Mouse (Mus musculus) intestine, embryonic 14.5 days (tissue): ENCODE results near the gene Kcng1. TPM values are rescaled to one million over a fixed set of nuclear protein-coding genes. Genes with fewer than 3 reads are reported as not detected.

ENCODE experiments used
- ATAC-seq: fragments of 200-750 bp; cut with Nextera tagmentation; replicated peaks from 2 replicates; pipeline ENCODE4 v1.8.0; 2017; ENCODE audit warnings: low read depth, moderate number of reproducible peaks, moderate TSS enrichment, moderate library complexity; ENCODE audit not compliant: low FRiP score, low TSS enrichment
- DNase-seq: peaks from one replicate; pipeline ENCODE4 v3.0.0-alpha.2; 2018; ENCODE audit warnings: low spot score
- H3K27ac ChIP-seq: fragments of 300-500 bp; sonication (generic); 2 replicates; pipeline ENCODE4 v1.5.1; 2014; ENCODE audit warnings: low read depth, mild to moderate bottlenecking, control low read depth
- H3K27me3 ChIP-seq: fragments of 300-500 bp; sonication (generic); replicated peaks from 2 replicates; pipeline ENCODE4 v1.6.1; 2014; ENCODE audit warnings: low read length, control low read depth; ENCODE audit not compliant: control insufficient read depth, insufficient read depth
- H3K36me3 ChIP-seq: fragments of 300-500 bp; sonication (generic); 2 replicates; pipeline ENCODE4 v1.6.1; 2014; ENCODE audit warnings: low read length, control low read depth; ENCODE audit not compliant: control insufficient read depth, insufficient read depth
- H3K4me1 ChIP-seq: fragments of 300-500 bp; sonication (generic); replicated peaks from 2 replicates; pipeline ENCODE4 v1.6.1; 2014; ENCODE audit warnings: low read length, control low read depth, mixed read lengths; ENCODE audit not compliant: control insufficient read depth, insufficient read depth
- H3K4me2 ChIP-seq: fragments of 300-500 bp; sonication (generic); 2 replicates; pipeline ENCODE4 v1.6.1; 2014; ENCODE audit warnings: low read length
- H3K4me3 ChIP-seq: fragments of 300-500 bp; sonication (generic); 2 replicates; pipeline ENCODE4 v1.5.1; 2014; ENCODE audit warnings: low read depth, low read length, control low read depth, mixed read lengths
- H3K9ac ChIP-seq: fragments of 300-500 bp; sonication (generic); 2 replicates; pipeline ENCODE4 v1.6.1; 2014; ENCODE audit warnings: mild to moderate bottlenecking, low read length
- H3K9me3 ChIP-seq: fragments of 300-500 bp; sonication (generic); 2 replicates; pipeline ENCODE4 v1.6.1; 2016; ENCODE audit warnings: low read length, control low read depth; ENCODE audit not compliant: control insufficient read depth
- WGBS: fragments of 180-500 bp; shearing (Covaris S2); extraction: QIAGEN DNeasy Blood & Tissue Kit; methylation state at CpG from one replicate; pipeline ENCODE4 v1.1.7; 2014; 5-methylcytosine and 5-hydroxymethylcytosine counted together
- polyA plus RNA-seq: library from polyadenylated mRNA; unstranded; fragments of >200 nt; fragmentation: Nextera tagmentation; extraction: Ambion mirVana; gene quantifications from 2 replicates; pipeline ENCODE4 v1.2.1, GENCODE M21; 2014

Gene Kcng1
- polyA plus RNA-seq, 1 experiment from 2014 or later: 12.0 TPM

GRCm38 (mm10) chr2:168252639-168253292, 28.8 kb downstream of the Kcng1 start:
- no peak overlapping the region for H3K27ac ChIP-seq
- no peaks in the 10 kb centered on the region for H3K4me1 ChIP-seq
- DNase-seq: peak; percentile 65
- no peaks in the 10 kb centered on the region for H3K27me3 ChIP-seq
- H3K9me3 ChIP-seq: no peaks in the 10 kb centered on the region
- no peak overlapping the region for H3K4me3 ChIP-seq
- no peaks in the 10 kb centered on the region for H3K36me3 ChIP-seq
- ATAC-seq: no peak; the same call in 1 of the 2 replicates
- no peak overlapping the region for H3K9ac ChIP-seq
- 14% methylated on average over 16 of the region's 16 CpGs for WGBS
- 0 out of 2 replicates have a peak overlapping the region, but pooled peaks have one; percentile 20 for H3K4me2 ChIP-seq

- Histone ChIP-seq H3K9me3 (no peaks in the 10 kb centered on the region), H3K4me2 (no peak overlapping the region), H3K36me3 (no peaks in the 10 kb centered on the region), H3K27me3 (no peaks in the 10 kb centered on the region), H3K27ac (no peak overlapping the region), H3K9ac (no peak overlapping the region), H3K4me1 (no peaks in the 10 kb centered on the region), H3K4me3 (no peak overlapping the region)
- DNase-seq: peak; percentile 97
- WGBS: 15% methylated on average over 8 of the region's 8 CpGs
- ATAC-seq: peak; percentile 58; the same call in 1 of the 2 replicates
Measured at GRCm38 (mm10) chr2:168250270-168250669, 31.3 kb downstream of the Kcng1 start.

- Histone ChIP-seq H3K27me3 (no peaks in the 10 kb centered on the region), H3K9me3 (no peaks in the 10 kb centered on the region), H3K36me3 (no peaks in the 10 kb centered on the region), H3K4me1 (no peaks in the 10 kb centered on the region), H3K4me3 (no peak overlapping the region), H3K27ac (no peak overlapping the region), H3K4me2 (no peak overlapping the region), H3K9ac (no peak overlapping the region)
- 41% methylated on average over 2 of the region's 2 CpGs for WGBS
- DNase-seq (no peak), ATAC-seq (no peak)
Measured at GRCm38 (mm10) chr2:168248856-168249245, 32.7 kb downstream of the Kcng1 start.

- H3K4me3 ChIP-seq: no peak overlapping the region
- 80% methylated on average over 8 of the region's 8 CpGs for WGBS
- H3K27me3 ChIP-seq: no peaks in the 10 kb centered on the region
- no peak for DNase-seq
- no peaks in the 10 kb centered on the region for H3K4me1 ChIP-seq
- H3K9me3 ChIP-seq: no peaks in the 10 kb centered on the region
- H3K9ac ChIP-seq: no peak overlapping the region
- H3K27ac ChIP-seq: no peak overlapping the region
- H3K4me2 ChIP-seq: no peak overlapping the region
- no peak for ATAC-seq
- H3K36me3 ChIP-seq: no peaks in the 10 kb centered on the region
Measured at GRCm38 (mm10) chr2:168248167-168248855, 33.2 kb downstream of the Kcng1 start.

- H3K27me3 ChIP-seq: 0 out of 2 replicates have a peak, but pooled peaks cover 6% of the 10 kb centered on the region
- ATAC-seq: no peak
- no peak overlapping the region for H3K4me2 ChIP-seq
- H3K9ac ChIP-seq: no peak overlapping the region
- no peak for DNase-seq
- no peak overlapping the region for H3K4me3 ChIP-seq
- WGBS: 35% methylated on average over 8 of the region's 8 CpGs
- H3K9me3 ChIP-seq: no peaks in the 10 kb centered on the region
- no peaks in the 10 kb centered on the region for H3K4me1 ChIP-seq
- no peak overlapping the region for H3K27ac ChIP-seq
- H3K36me3 ChIP-seq: no peaks in the 10 kb centered on the region
Measured at GRCm38 (mm10) chr2:168245571-168245970, 36.0 kb downstream of the Kcng1 start.

GRCm38 (mm10) chr2:168243278-168243677, 38.3 kb downstream of the Kcng1 start:
- WGBS: 72% methylated on average over 4 of the region's 4 CpGs
- H3K4me2 ChIP-seq: no peak overlapping the region
- no peaks in the 10 kb centered on the region for H3K9me3 ChIP-seq
- H3K9ac ChIP-seq: no peak overlapping the region
- ATAC-seq (no peak), DNase-seq (no peak)
- H3K4me3 ChIP-seq: no peak overlapping the region
- no peak overlapping the region for H3K27ac ChIP-seq
- H3K27me3 ChIP-seq: 0 out of 2 replicates have a peak, but pooled peaks cover 6% of the 10 kb centered on the region
- H3K36me3 ChIP-seq: no peaks in the 10 kb centered on the region
- no peaks in the 10 kb centered on the region for H3K4me1 ChIP-seq

- Histone ChIP-seq H3K9ac (no peak overlapping the region), H3K4me1 (no peaks in the 10 kb centered on the region), H3K4me2 (no peak overlapping the region), H3K9me3 (no peaks in the 10 kb centered on the region), H3K27me3 (0 out of 2 replicates have a peak, but pooled peaks cover 6% of the 10 kb centered on the region), H3K4me3 (no peak overlapping the region), H3K27ac (no peak overlapping the region), H3K36me3 (no peaks in the 10 kb centered on the region)
- ATAC-seq (0 out of 2 replicates have a peak, but pooled peaks have one; percentile 40), DNase-seq (no peak)
Measured at GRCm38 (mm10) chr2:168242841-168243240, 38.7 kb downstream of the Kcng1 start.

GRCm38 (mm10) chr2:168238335-168238734, 43.2 kb downstream of the Kcng1 start:
- H3K36me3 ChIP-seq: 0 out of 2 replicates have a peak, but pooled peaks cover 5% of the 10 kb centered on the region
- no peak overlapping the region for H3K4me3 ChIP-seq
- 84% methylated on average over 4 of the region's 4 CpGs for WGBS
- no peak for ATAC-seq
- no peak overlapping the region for H3K9ac ChIP-seq
- no peak for DNase-seq
- H3K4me2 ChIP-seq: no peak overlapping the region
- no peaks in the 10 kb centered on the region for H3K4me1 ChIP-seq
- H3K27me3 ChIP-seq: 0 out of 2 replicates have a peak, but pooled peaks cover 6% of the 10 kb centered on the region
- H3K9me3 ChIP-seq: no peaks in the 10 kb centered on the region
- H3K27ac ChIP-seq: no peak overlapping the region
